Mouse (Mus musculus) embryonic facial prominence, embryonic 13.5 days (tissue): ENCODE results near the gene Olfr1308. TPM values are rescaled to one million over a fixed set of nuclear protein-coding genes. Genes with fewer than 3 reads are reported as not detected.

Source experiments
- ATAC-seq: fragments of 200-750 bp; cut with Nextera tagmentation; 2 replicates; pipeline ENCODE4 v1.8.0; 2017; ENCODE audit warnings: low read depth; ENCODE audit not compliant: insufficient number of reproducible peaks, insufficient read depth, low FRiP score, low TSS enrichment
- H3K27ac ChIP-seq: fragments of 300-500 bp; sonication (generic); 2 replicates; pipeline ENCODE4 v1.5.1; 2015; ENCODE audit warnings: moderate library complexity, mild to moderate bottlenecking, inconsistent platforms
- H3K27me3 ChIP-seq: fragments of 300-500 bp; sonication (generic); 2 replicates; pipeline ENCODE4 v1.6.1; 2015; ENCODE audit warnings: mild to moderate bottlenecking, inconsistent platforms
- H3K36me3 ChIP-seq: fragments of 300-500 bp; sonication (generic); 2 replicates; pipeline ENCODE4 v1.6.1; 2015; ENCODE audit warnings: mild to moderate bottlenecking, inconsistent platforms
- H3K4me1 ChIP-seq: fragments of 300-500 bp; sonication (generic); 2 replicates; pipeline ENCODE4 v1.6.1; 2015; ENCODE audit warnings: inconsistent platforms
- H3K4me2 ChIP-seq: fragments of 300-500 bp; sonication (generic); 2 replicates; pipeline ENCODE4 v1.6.1; 2015; ENCODE audit warnings: moderate library complexity, mild to moderate bottlenecking, inconsistent platforms
- H3K4me3 ChIP-seq: fragments of 300-500 bp; sonication (generic); 2 replicates; pipeline ENCODE4 v1.5.1; 2015; ENCODE audit warnings: mild to moderate bottlenecking, inconsistent platforms
- H3K9ac ChIP-seq: fragments of 300-500 bp; sonication (generic); 2 replicates; pipeline ENCODE4 v1.6.1; 2015; ENCODE audit warnings: mild to moderate bottlenecking, inconsistent platforms
- H3K9me3 ChIP-seq: fragments of 300-500 bp; sonication (generic); 2 replicates; pipeline ENCODE4 v1.6.1; 2016; ENCODE audit warnings: inconsistent platforms
- WGBS: fragments of 180-500 bp; shearing (Covaris S2); methylation state at CpG from one replicate; pipeline ENCODE4 v1.1.7; 2015; ENCODE audit warnings: mixed read lengths; 5-methylcytosine and 5-hydroxymethylcytosine counted together
- polyA plus RNA-seq: library from polyadenylated mRNA; unstranded; fragments of >200 nt; fragmentation: Nextera tagmentation; extraction: Ambion mirVana; gene quantifications from 2 replicates; pipeline ENCODE4 v1.2.1, GENCODE M21; 2015

Gene Olfr1308
- not detected in 2 replicates for polyA plus RNA-seq

GRCm38 (mm10) chr2:111964844-111965243 is at the start of gene Olfr1308:
TSS of gene Olfr1308 (minus strand) at chr2:111964944.
- no peak within 1 kb of the TSS for H3K4me3 ChIP-seq
- H3K9me3 ChIP-seq, result no peaks in the 10 kb centered on the region
- H3K4me1 ChIP-seq, result no peaks in the 10 kb centered on the region
- H3K36me3 ChIP-seq, result no peaks in the 10 kb centered on the region
- 48% methylated on average over 1 of the region's 1 CpGs for WGBS
- H3K4me2 ChIP-seq, result no peak within 1 kb of the TSS
- no peak for ATAC-seq
- no peak within 1 kb of the TSS for H3K9ac ChIP-seq
- no peak within 1 kb of the TSS for H3K27ac ChIP-seq
- H3K27me3 ChIP-seq, result no peaks in the 10 kb centered on the region

GRCm38 (mm10) chr2:112012608-112013007 is 47.9 kb upstream of the Olfr1308 start, which contains the start of gene Olfr1310:
TSS of gene Olfr1310 (minus strand) at chr2:112012708.
- no peak within 1 kb of the TSS for H3K4me3 ChIP-seq
- H3K36me3 ChIP-seq, result no peaks in the 10 kb centered on the region
- H3K9ac ChIP-seq, result no peak within 1 kb of the TSS
- H3K4me1 ChIP-seq, result no peaks in the 10 kb centered on the region
- H3K4me2 ChIP-seq, result no peak within 1 kb of the TSS
- no peak within 1 kb of the TSS for H3K27ac ChIP-seq
- no peak for ATAC-seq
- no peaks in the 10 kb centered on the region for H3K9me3 ChIP-seq
- no peaks in the 10 kb centered on the region for H3K27me3 ChIP-seq

DNA sequence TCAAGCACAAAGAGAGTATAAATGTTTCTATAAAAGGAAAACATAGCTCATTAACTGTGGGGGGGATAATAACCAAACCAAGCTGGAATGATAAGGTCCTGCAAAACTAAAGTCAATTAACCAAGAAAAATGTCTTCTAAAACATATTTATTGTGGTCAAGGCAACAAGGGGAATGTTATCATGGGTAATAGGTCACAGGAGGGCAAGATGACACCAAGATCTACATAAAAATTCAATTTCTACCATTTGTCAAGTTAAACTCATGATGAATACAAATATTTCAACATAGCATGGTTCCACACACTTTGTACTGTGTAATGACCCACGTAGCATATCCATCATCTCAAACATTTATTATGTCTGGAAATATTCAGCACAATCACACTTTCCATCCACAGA is 25.4 kb upstream of the Olfr1308 start, which contains the start of gene Olfr1309:
TSS of gene Olfr1309 (minus strand) at position 101 of the 400 bp plus-strand sequence.
- Histone ChIP-seq H3K4me1 (no peaks in the 10 kb centered on the region), H3K4me2 (no peak within 1 kb of the TSS), H3K36me3 (no peaks in the 10 kb centered on the region), H3K4me3 (no peak within 1 kb of the TSS), H3K27me3 (no peaks in the 10 kb centered on the region), H3K9me3 (no peaks in the 10 kb centered on the region), H3K9ac (no peak within 1 kb of the TSS), H3K27ac (no peak within 1 kb of the TSS)
- WGBS, result 61% methylated on average over 1 of the region's 1 CpGs
- no peak for ATAC-seq

- H3K27ac ChIP-seq, result no peak within 1 kb of the TSS
- 86% methylated on average over 1 of the region's 1 CpGs for WGBS
These were observed 15.4 kb downstream of the Olfr1308 start, which contains the start of gene Olfr1307 for GRCm38 (mm10) chr2:111949340-111949739. TSS of gene Olfr1307 (minus strand) at chr2:111949440.

DNA sequence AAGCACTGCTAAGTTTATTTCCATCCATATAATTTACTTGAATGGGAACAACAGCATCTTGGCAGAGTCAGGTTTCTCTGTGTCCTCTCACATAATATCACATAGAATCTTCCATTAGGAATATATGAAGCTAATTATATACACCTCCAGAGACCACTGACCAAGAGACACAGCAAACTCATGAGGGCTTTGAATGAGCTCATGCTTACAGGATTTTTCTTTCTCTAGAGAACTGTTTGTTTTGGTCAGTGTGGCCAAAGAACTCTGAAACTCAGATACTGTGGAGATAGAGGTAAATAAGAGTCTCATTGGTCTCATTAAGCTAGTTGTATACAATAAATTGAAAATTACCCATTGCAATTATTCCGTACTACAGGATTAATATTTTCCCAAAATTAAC is 48.6 kb downstream of the Olfr1308 start, which contains the start of gene Olfr1306:
TSS of gene Olfr1306 (minus strand) at position 101 of the 400 bp plus-strand sequence.
- Histone ChIP-seq H3K9ac (no peak within 1 kb of the TSS), H3K9me3 (no peaks in the 10 kb centered on the region), H3K4me3 (no peak within 1 kb of the TSS), H3K36me3 (no peaks in the 10 kb centered on the region), H3K4me1 (no peaks in the 10 kb centered on the region), H3K27me3 (no peaks in the 10 kb centered on the region), H3K27ac (no peak within 1 kb of the TSS), H3K4me2 (no peak within 1 kb of the TSS)
- ATAC-seq, result no peak
- WGBS, result 85% methylated on average over 1 of the region's 1 CpGs

More at GRCm38 (mm10) chr2:111949340-111949739, 15.4 kb downstream of the Olfr1308 start, which contains the start of gene Olfr1307:
- Histone ChIP-seq H3K4me1 (no peaks in the 10 kb centered on the region), H3K9ac (no peak within 1 kb of the TSS), H3K9me3 (no peaks in the 10 kb centered on the region), H3K36me3 (no peaks in the 10 kb centered on the region), H3K4me2 (no peak within 1 kb of the TSS), H3K4me3 (no peak within 1 kb of the TSS), H3K27me3 (no peaks in the 10 kb centered on the region)
- no peak for ATAC-seq

Other genes starting within 250 kb of the Olfr1308 start
- gene Olfr1301, start 213.9 kb downstream of the Olfr1308 start, polyA plus RNA-seq, result not detected in 2 replicates
- gene Olfr1302, start 187.5 kb downstream of the Olfr1308 start, polyA plus RNA-seq, result not detected in 2 replicates
- not detected in 2 replicates for gene Olfr1303, start 144.6 kb downstream of the Olfr1308 start, polyA plus RNA-seq
- not detected in 2 replicates for gene Olfr1305, start 87.8 kb downstream of the Olfr1308 start, polyA plus RNA-seq
- gene Olfr1306, start 48.7 kb downstream of the Olfr1308 start, polyA plus RNA-seq, result not detected in 2 replicates
- not detected in 2 replicates for gene Olfr1307, start 15.5 kb downstream of the Olfr1308 start, polyA plus RNA-seq
- not detected in 2 replicates for gene Olfr1309, start 25.3 kb upstream of the Olfr1308 start, polyA plus RNA-seq
- not detected in 2 replicates for gene Olfr1310, start 47.8 kb upstream of the Olfr1308 start, polyA plus RNA-seq
- not detected in 2 replicates for gene Olfr1311, start 59.5 kb upstream of the Olfr1308 start, polyA plus RNA-seq
- not detected in 2 replicates for gene Olfr1312, start 85.3 kb upstream of the Olfr1308 start, polyA plus RNA-seq
- not detected in 2 replicates for gene Olfr1313, start 112.9 kb upstream of the Olfr1308 start, polyA plus RNA-seq
- gene Olfr1314, start 131.8 kb upstream of the Olfr1308 start, polyA plus RNA-seq, result not detected in 2 replicates
- not detected in 2 replicates for gene Olfr1315-ps1, start 150.5 kb upstream of the Olfr1308 start, polyA plus RNA-seq
- not detected in 2 replicates for gene Olfr1316, start 170.0 kb upstream of the Olfr1308 start, polyA plus RNA-seq
- not detected in 2 replicates for gene Olfr1317, start 175.4 kb upstream of the Olfr1308 start, polyA plus RNA-seq
- gene Olfr1318, start 189.3 kb upstream of the Olfr1308 start, polyA plus RNA-seq, result not detected in 2 replicates